Mouse (Mus musculus) CH12.LX (cell line): ENCODE measurements around the gene Dnal1. TPM values are rescaled to one million over a fixed set of nuclear protein-coding genes. Genes with fewer than 3 reads are reported as not detected.
"Not testable (repeated sequence)": the region's sequence is repeated elsewhere in the genome, so short reads cannot be mapped to it uniquely, and the experiment has no call there.

Experiments
- DNase-seq: peaks from one replicate; pipeline ENCODE4 v3.0.0-alpha.2; 2013; ENCODE audit errors: extremely low read depth
- H3K27ac ChIP-seq: 2 replicates; pipeline ENCODE4 v1.5.1; 2012; ENCODE audit warnings: low read depth, mild to moderate bottlenecking, control low read depth, moderate library complexity; ENCODE audit not compliant: insufficient read depth
- H3K27me3 ChIP-seq: replicated peaks from 2 replicates; pipeline ENCODE3; 2012; ENCODE audit warnings: inconsistent platforms
- H3K36me3 ChIP-seq, 2 experiments: replicated peaks in 1 of 2; 2 replicates each; pipeline versions ENCODE3 to v1.6.1; 2012; ENCODE audit warnings: inconsistent platforms in 1 of 2, low read length in 1 of 2, mild to moderate bottlenecking in 1 of 2, mixed read lengths in 1 of 2, moderate library complexity in 1 of 2; ENCODE audit not compliant: control insufficient read depth in 1 of 2, insufficient read depth in 1 of 2
- H3K4me1 ChIP-seq, 2 experiments: 2 replicates each; pipeline ENCODE4 v1.6.1; 2012; ENCODE audit warnings: inconsistent platforms in 1 of 2, moderate library complexity in 1 of 2; ENCODE audit not compliant: insufficient read depth in 2 of 2, control insufficient read depth in 1 of 2
- H3K4me2 ChIP-seq: 2 replicates; pipeline ENCODE4 v1.6.1; 2012; ENCODE audit warnings: low read depth, mild to moderate bottlenecking, control low read depth; ENCODE audit not compliant: poor library complexity, insufficient read depth, severe bottlenecking
- H3K4me3 ChIP-seq, 3 experiments: fragments of 150-350 bp in 1 of 3; sonication (generic) in 1 of 3; replicated peaks in 1 of 3; 2 replicates each; pipeline versions ENCODE3 to v1.5.1; 2011 to 2012; ENCODE audit warnings: low read depth in 2 of 3, low read length in 2 of 3, mild to moderate bottlenecking in 2 of 3, moderate library complexity in 2 of 3, control low read depth in 1 of 3, improper control_type of control experiment in 1 of 3, inconsistent platforms in 1 of 3, mixed read lengths in 1 of 3; ENCODE audit not compliant: poor library complexity in 1 of 3
- H3K79me2 ChIP-seq: replicated peaks from 2 replicates; pipeline ENCODE4 v1.6.1; 2012; ENCODE audit warnings: mild to moderate bottlenecking, moderate library complexity; ENCODE audit not compliant: control insufficient read depth, poor library complexity, insufficient read depth, severe bottlenecking; ENCODE audit errors: extremely low read depth
- H3K9ac ChIP-seq: 2 replicates; pipeline ENCODE4 v1.6.1; 2012; ENCODE audit warnings: low read depth, mild to moderate bottlenecking, control low read depth, moderate library complexity; ENCODE audit not compliant: insufficient read depth
- H3K9me3 ChIP-seq: replicated peaks from 2 replicates; pipeline ENCODE3; 2012; ENCODE audit warnings: low read length, inconsistent platforms, mixed read lengths
- CHD2 ChIP-seq: IDR thresholded peaks from 2 replicates; pipeline ENCODE4 v1.6.1; 2011; ENCODE audit warnings: low read length, improper control_type of control experiment
- E2F4 ChIP-seq: IDR thresholded peaks from 2 replicates; pipeline ENCODE4 v1.6.1; 2011; ENCODE audit warnings: low read depth, low read length, improper control_type of control experiment; ENCODE audit not compliant: insufficient replicate concordance
- HCFC1 ChIP-seq: IDR thresholded peaks from 2 replicates; pipeline ENCODE4 v1.6.1; 2012; ENCODE audit warnings: low read depth, mild to moderate bottlenecking, inconsistent platforms, low read length, improper control_type of control experiment
- IRF4 ChIP-seq: IDR thresholded peaks from 2 replicates; pipeline ENCODE4 v1.6.1; 2014; ENCODE audit warnings: low read depth, mild to moderate bottlenecking, inconsistent platforms, low read length, improper control_type of control experiment
- JUND ChIP-seq: conservative IDR thresholded peaks from 2 replicates; pipeline ENCODE4 v1.6.1; 2011; ENCODE audit warnings: low read depth, low read length, improper control_type of control experiment
- KAT2A ChIP-seq: IDR thresholded peaks from 2 replicates; pipeline ENCODE4 v1.6.1; 2012; ENCODE audit warnings: low read length, improper control_type of control experiment, inconsistent platforms; ENCODE audit not compliant: insufficient replicate concordance
- MAX ChIP-seq: IDR thresholded peaks from 2 replicates; pipeline ENCODE4 v1.6.1; 2011; ENCODE audit warnings: low read length, improper control_type of control experiment
- MEF2A ChIP-seq: IDR thresholded peaks from 2 replicates; pipeline ENCODE4 v1.6.1; 2014; ENCODE audit warnings: low read depth, mild to moderate bottlenecking, inconsistent platforms, low read length, improper control_type of control experiment, borderline replicate concordance
- MYC ChIP-seq: IDR thresholded peaks from 2 replicates; pipeline ENCODE4 v1.6.1; 2011; ENCODE audit warnings: low read depth, mild to moderate bottlenecking, improper control_type of control experiment, low read length
- NRF1 ChIP-seq: IDR thresholded peaks from 2 replicates; pipeline ENCODE4 v1.6.1; 2014; ENCODE audit warnings: low read depth, mild to moderate bottlenecking, inconsistent platforms, low read length, improper control_type of control experiment, moderate library complexity
- POLR2A ChIP-seq: IDR thresholded peaks from 2 replicates; pipeline ENCODE4 v1.6.1; 2011; ENCODE audit warnings: low read depth, mild to moderate bottlenecking, improper control_type of control experiment, low read length
- RAD21 ChIP-seq: IDR thresholded peaks from 2 replicates; pipeline ENCODE4 v1.6.1; 2011; ENCODE audit warnings: low read depth, mild to moderate bottlenecking, low read length, improper control_type of control experiment, moderate library complexity
- SIN3A ChIP-seq: IDR thresholded peaks from 2 replicates; pipeline ENCODE4 v1.6.1; 2012; ENCODE audit warnings: low read length, improper control_type of control experiment, inconsistent platforms
- SMC3 ChIP-seq: IDR thresholded peaks from 2 replicates; pipeline ENCODE4 v1.6.1; 2011; ENCODE audit warnings: low read depth, low read length, improper control_type of control experiment
- TCF12 ChIP-seq: IDR thresholded peaks from 2 replicates; pipeline ENCODE4 v1.6.1; 2014; ENCODE audit warnings: low read depth, mild to moderate bottlenecking, inconsistent platforms, low read length, improper control_type of control experiment
- UBTF ChIP-seq: IDR thresholded peaks from 2 replicates; pipeline ENCODE4 v1.6.1; 2012; ENCODE audit warnings: low read depth, mild to moderate bottlenecking, inconsistent platforms, low read length, improper control_type of control experiment, moderate library complexity
- USF1 ChIP-seq: IDR thresholded peaks from 2 replicates; pipeline ENCODE4 v1.6.1; 2014; ENCODE audit warnings: low read depth, mild to moderate bottlenecking, inconsistent platforms, low read length, improper control_type of control experiment
- USF2 ChIP-seq: conservative IDR thresholded peaks from 2 replicates; pipeline ENCODE4 v1.6.1; 2011; ENCODE audit warnings: low read depth, low read length, improper control_type of control experiment
- ZNF384 ChIP-seq: IDR thresholded peaks from 2 replicates; pipeline ENCODE4 v1.6.1; 2012; ENCODE audit warnings: low read depth, low read length, improper control_type of control experiment, inconsistent platforms
- dilution Hi-C: fragments of 300-500 bp; cut with MboI; formaldehyde crosslinking; loops from 2 replicates; pipeline ENCODE4 v1.14.3; 2020; ENCODE audit warnings: low sequenced_read_pairs; ENCODE audit not compliant: extremely low pct_unique_long_range_greater_than_20kb, extremely low pct_ligation_motif_present
- in situ Hi-C: fragments of 300-500 bp; cut with MboI; formaldehyde crosslinking; loops from 3 replicates; pipeline ENCODE4 v1.14.3; 2019; ENCODE audit warnings: low sequenced_read_pairs, low pct_ligation_motif_present, low pct_unique_long_range_greater_than_20kb, mixed read lengths
- polyA plus RNA-seq: library from polyadenylated mRNA; unstranded; fragments of >175 nt; gene quantifications from 2 replicates; pipeline ENCODE4 v1.2.1, GENCODE M21; 2012; ENCODE audit warnings: low read depth; ENCODE audit not compliant: insufficient read length
- total RNA-seq, 2 experiments: library from RNA; depleted of rRNA; stranded (reverse); fragments of 300-350 nt in 1 of 2; fragments of >200 nt in 1 of 2; gene quantifications; 2 replicates each; pipeline ENCODE4 v1.2.3; 2012 to 2014

Gene Dnal1
- total and polyA plus RNA-seq, 3 experiments: 1.6 to 2.1 (median 1.7) TPM

- H3K4me1 ChIP-seq: no peaks in the 10 kb centered on the region
- H3K4me2 ChIP-seq: no peak overlapping the region
- dilution Hi-C loops: no loop called here
- no peaks in the 10 kb centered on the region for H3K36me3 ChIP-seq
- no peaks in the 10 kb centered on the region for H3K27me3 ChIP-seq
- no peak for TF ChIP-seq UBTF
- no peak for TF ChIP-seq KAT2A
- no peak for TF ChIP-seq SIN3A
- no peak for TF ChIP-seq POLR2A
- no peak for TF ChIP-seq JUND
- no peak for TF ChIP-seq E2F4
- no peak for TF ChIP-seq USF1
- TF ChIP-seq IRF4: no peak
- no peak for TF ChIP-seq SMC3
- TF ChIP-seq MYC: no peak
- no peak for TF ChIP-seq RAD21
- no peak for TF ChIP-seq MAX
- TF ChIP-seq CHD2: no peak
- TF ChIP-seq, all 38 proteins: peak for 0
- Histone ChIP-seq H3K27ac (no peak overlapping the region), H3K9me3 (no peaks in the 10 kb centered on the region), H3K79me2 (no peaks in the 10 kb centered on the region), H3K9ac (no peak overlapping the region), H3K4me3 (no peak overlapping the region)
- no peak for DNase-seq
- in situ Hi-C loops: no loop called here
Measured at GRCm38 (mm10) chr12:84099605-84100004, 14.6 kb upstream of the Dnal1 start.

- no peak for TF ChIP-seq NRF1
- no peak for TF ChIP-seq USF1
- TF ChIP-seq USF2: no peak
- TF ChIP-seq ZNF384: no peak
- no peak for TF ChIP-seq TCF12
- no peak for TF ChIP-seq HCFC1
- no peak for TF ChIP-seq MEF2A
- no peak overlapping the region for H3K9ac ChIP-seq
- no peaks in the 10 kb centered on the region for H3K9me3 ChIP-seq
- no peak overlapping the region for H3K4me2 ChIP-seq
- H3K4me3 ChIP-seq: no peak overlapping the region
- H3K36me3 ChIP-seq: no peaks in the 10 kb centered on the region
- dilution Hi-C loops: no loop called here
- no peaks in the 10 kb centered on the region for H3K79me2 ChIP-seq
- no peak overlapping the region for H3K27ac ChIP-seq
- H3K27me3 ChIP-seq: no peaks in the 10 kb centered on the region
- H3K4me1 ChIP-seq: no peaks in the 10 kb centered on the region
- DNase-seq: no peak
- in situ Hi-C loops: no loop called here
Measured at GRCm38 (mm10) chr12:84100071-84100470, 14.1 kb upstream of the Dnal1 start.

DNA sequence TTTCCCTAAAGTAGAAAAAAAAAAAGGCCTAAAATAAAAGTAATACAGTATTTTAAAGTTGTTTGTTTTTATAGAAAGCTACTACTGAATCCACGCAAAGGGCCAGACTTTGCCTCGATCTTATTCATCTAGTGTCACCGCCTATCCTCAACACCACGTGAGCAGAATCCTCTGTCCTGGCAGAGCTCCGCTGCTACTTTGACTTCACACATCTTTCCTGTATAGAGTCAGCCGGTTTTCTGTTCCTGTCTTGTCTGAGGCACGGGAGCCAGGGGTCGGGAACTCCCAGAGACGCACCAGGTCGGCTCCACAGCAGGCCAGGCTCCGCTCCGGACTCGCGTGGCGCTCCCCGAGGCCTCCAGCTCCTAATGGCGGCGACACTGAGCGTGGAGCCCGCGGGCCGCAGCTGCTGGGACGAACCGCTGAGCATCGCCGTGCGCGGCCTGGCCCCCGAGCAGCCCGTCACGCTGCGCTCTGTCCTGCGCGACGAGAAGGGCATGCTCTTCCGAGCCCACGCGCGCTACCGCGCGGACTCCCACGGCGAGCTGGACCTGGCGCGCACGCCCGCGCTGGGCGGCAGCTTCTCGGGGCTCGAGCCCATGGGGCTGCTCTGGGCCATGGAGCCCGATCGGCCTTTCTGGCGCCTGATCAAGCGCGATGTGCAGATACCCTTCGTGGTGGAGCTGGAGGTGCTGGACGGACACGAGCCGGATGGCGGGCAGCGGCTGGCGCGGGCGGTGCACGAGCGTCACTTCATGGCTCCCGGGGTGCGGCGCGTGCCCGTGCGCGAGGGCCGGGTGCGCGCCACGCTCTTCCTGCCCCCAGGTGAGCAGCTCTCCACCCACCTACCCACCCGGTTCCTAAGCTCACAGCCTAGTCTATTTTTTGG lies 13.3 kb upstream of the Dnal1 start, which contains the start of gene Acot6:
Acot6 (plus strand) TSS at position 51 of the 889 bp plus-strand sequence.
- dilution Hi-C loops, in situ Hi-C loops, H3K27ac ChIP-seq, H3K4me3 ChIP-seq, H3K79me2 ChIP-seq, DNase-seq, H3K9me3 ChIP-seq, H3K27me3 ChIP-seq, H3K4me2 ChIP-seq, H3K4me1 ChIP-seq, H3K9ac ChIP-seq, H3K36me3 ChIP-seq: not testable (repeated sequence)
